Mouse (Mus musculus): ENCODE measurements around the gene Dnajc17. TPM values are rescaled to one million over a fixed set of nuclear protein-coding genes. Genes with fewer than 3 reads are reported as not detected.
A peak's percentile ranks its signal among the peaks of the same experiment; 100 is the strongest.

Gene Dnajc17
- polyA plus RNA-seq, 1 experiment from 2014 or later = 28.2 TPM

GRCm38 (mm10) chr2:119167866-119168256 lies 40.7 kb downstream of the Dnajc17 start:
- Histone ChIP-seq H3K4me1 (peaks cover 32% of the 10 kb centered on the region), H3K27ac (0 out of 2 replicates have a peak overlapping the region, but pooled peaks have one; percentile 3), H3K36me3 (replicated peaks) (peaks cover 6% of the 10 kb centered on the region), H3K4me3 (peak overlapping the region; percentile 70), H3K27me3 (ENCODE audit: poor library complexity, severe bottlenecking) (peaks cover 57% of the 10 kb centered on the region), H3K9me3 (no peaks in the 10 kb centered on the region)
- WGBS = 2% methylated on average over 26 of the region's 26 CpGs
- DNase-seq (ENCODE audit: extremely low spot score, low spot score) = no peak

GRCm38 (mm10) chr2:119166901-119167865 lies 41.4 kb downstream of the Dnajc17 start, which contains the start of gene Gchfr:
TSS of gene Gchfr (plus strand) at chr2:119167773.
- peak within 1 kb of the TSS; percentile 70 for H3K4me3 ChIP-seq
- DNase-seq (ENCODE audit: extremely low spot score, low spot score) = peak; percentile 72
- peaks cover 57% of the 10 kb centered on the region for H3K27me3 ChIP-seq (ENCODE audit: poor library complexity, severe bottlenecking)
- H3K27ac ChIP-seq = 0 out of 2 replicates have a peak within 1 kb of the TSS, but pooled peaks have one; percentile 3
- peaks cover 3% of the 10 kb centered on the region for H3K36me3 ChIP-seq (replicated peaks)
- no peaks in the 10 kb centered on the region for H3K9me3 ChIP-seq
- under 1% methylated on average over 60 of the region's 60 CpGs for WGBS
- H3K4me1 ChIP-seq = peaks cover 26% of the 10 kb centered on the region

- H3K27me3 ChIP-seq (ENCODE audit: poor library complexity, severe bottlenecking) = peaks cover 57% of the 10 kb centered on the region
Observed at GRCm38 (mm10) chr2:119165401-119165800, 43.2 kb downstream of the Dnajc17 start.

GRCm38 (mm10) chr2:119163999-119164398 lies 44.6 kb downstream of the Dnajc17 start:
- 90% methylated on average over 4 of the region's 4 CpGs for WGBS
- Histone ChIP-seq H3K4me1 (peaks cover 27% of the 10 kb centered on the region), H3K9me3 (no peaks in the 10 kb centered on the region), H3K27me3 (ENCODE audit: poor library complexity, severe bottlenecking) (peaks cover 49% of the 10 kb centered on the region), H3K36me3 (replicated peaks) (no peaks in the 10 kb centered on the region), H3K4me3 (no peak overlapping the region), H3K27ac (no peak overlapping the region)
- DNase-seq (ENCODE audit: extremely low spot score, low spot score) = no peak

More at GRCm38 (mm10) chr2:119165401-119165800, 43.2 kb downstream of the Dnajc17 start:
- no peak for DNase-seq (ENCODE audit: extremely low spot score, low spot score)
- Histone ChIP-seq H3K27ac (no peak overlapping the region), H3K4me1 (peaks cover 27% of the 10 kb centered on the region), H3K9me3 (no peaks in the 10 kb centered on the region), H3K4me3 (no peak overlapping the region), H3K36me3 (replicated peaks) (no peaks in the 10 kb centered on the region)

GRCm38 (mm10) chr2:119163135-119163534 lies 45.5 kb downstream of the Dnajc17 start:
- H3K9me3 ChIP-seq = no peaks in the 10 kb centered on the region
- no peak for DNase-seq (ENCODE audit: extremely low spot score, low spot score)
- WGBS = 73% methylated on average over 3 of the region's 3 CpGs
- peaks cover 26% of the 10 kb centered on the region for H3K4me1 ChIP-seq
- H3K27ac ChIP-seq = no peak overlapping the region
- H3K36me3 ChIP-seq (replicated peaks) = no peaks in the 10 kb centered on the region
- H3K4me3 ChIP-seq = no peak overlapping the region
- H3K27me3 ChIP-seq (ENCODE audit: poor library complexity, severe bottlenecking) = peaks cover 41% of the 10 kb centered on the region

DNA sequence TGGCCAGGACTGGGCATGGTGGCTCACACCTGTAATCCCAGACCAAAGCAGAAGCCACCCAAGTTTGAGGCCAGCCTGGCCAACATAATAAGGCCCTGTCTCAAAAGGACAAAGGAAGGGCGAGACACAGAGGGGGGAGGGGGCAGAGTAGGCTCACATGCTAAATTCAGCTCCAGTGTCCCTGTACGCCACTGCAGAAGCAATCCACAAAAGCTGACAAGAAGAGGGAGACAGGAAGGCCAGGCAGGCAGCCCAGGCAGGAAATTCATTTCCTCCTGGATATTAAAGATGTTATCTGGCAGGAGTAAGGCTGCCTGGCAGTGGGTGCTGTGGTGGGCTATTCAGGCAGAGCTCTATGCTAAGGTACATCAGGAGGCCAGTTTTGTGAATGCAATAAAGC lies 47.3 kb downstream of the Dnajc17 start:
- WGBS = 38% methylated on average over 2 of the region's 2 CpGs
- Histone ChIP-seq H3K4me1 (peaks cover 18% of the 10 kb centered on the region), H3K4me3 (no peak overlapping the region), H3K27ac (peak overlapping the region; percentile 48; the same call in 1 of the 2 replicates), H3K9me3 (no peaks in the 10 kb centered on the region), H3K27me3 (ENCODE audit: poor library complexity, severe bottlenecking) (peaks cover 22% of the 10 kb centered on the region), H3K36me3 (replicated peaks) (no peaks in the 10 kb centered on the region)
- DNase-seq (ENCODE audit: extremely low spot score, low spot score) = no peak

GRCm38 (mm10) chr2:119157836-119158235 lies 50.8 kb downstream of the Dnajc17 start:
- peak overlapping the region; percentile 91; the same call in 1 of the 2 replicates for H3K4me3 ChIP-seq
- H3K4me1 ChIP-seq = peaks cover 31% of the 10 kb centered on the region
- no peak overlapping the region for H3K27ac ChIP-seq
- no peak for DNase-seq (ENCODE audit: extremely low spot score, low spot score)
- H3K36me3 ChIP-seq (replicated peaks) = peaks cover 18% of the 10 kb centered on the region
- H3K27me3 ChIP-seq (ENCODE audit: poor library complexity, severe bottlenecking) = no peaks in the 10 kb centered on the region
- H3K9me3 ChIP-seq = no peaks in the 10 kb centered on the region

DNA sequence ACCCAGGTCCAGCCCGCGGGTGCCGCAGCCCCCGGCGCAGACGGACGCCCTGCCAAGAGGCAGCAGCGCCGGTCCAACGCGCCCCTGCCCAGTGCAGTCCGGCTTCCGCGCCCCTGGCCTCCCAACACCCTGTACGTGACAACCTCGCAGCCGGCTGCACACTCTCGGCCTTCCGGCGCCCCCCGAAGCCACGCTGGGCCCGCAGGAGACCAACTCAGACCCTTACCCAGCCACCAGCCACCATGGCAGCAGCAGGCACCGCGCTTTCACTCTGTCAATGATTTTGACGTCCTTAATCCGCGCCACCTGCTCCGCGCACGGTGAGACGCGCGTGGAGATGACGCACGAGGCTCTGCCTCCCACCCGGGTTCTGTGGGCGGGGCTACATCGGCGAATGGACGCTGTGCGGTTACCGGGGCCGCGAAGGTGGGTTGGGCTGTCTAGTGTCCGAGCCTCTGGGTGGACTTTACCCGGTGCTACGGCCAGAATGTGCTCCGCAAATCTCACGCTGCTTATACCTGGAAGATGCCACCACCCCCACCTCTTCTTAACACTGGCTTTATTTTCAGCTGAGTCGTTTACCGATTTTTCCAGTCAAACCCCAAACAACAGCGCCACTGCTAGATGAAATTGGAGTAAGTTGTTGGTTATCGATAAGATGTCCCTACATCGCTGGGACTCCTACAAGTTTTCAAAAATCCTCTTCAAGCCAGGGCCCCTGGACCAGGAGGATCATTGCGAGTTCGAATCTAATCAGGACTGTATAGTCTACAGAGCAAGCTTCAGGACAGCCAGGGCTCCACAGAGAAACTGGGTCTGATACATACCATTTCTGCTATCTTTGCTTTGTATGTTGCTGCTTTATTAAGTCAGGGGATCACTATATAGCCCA lies 51.7 kb downstream of the Dnajc17 start, which contains the start of gene Rmdn3:
Rmdn3 (minus strand) TSS at position 354 of the 892 bp plus-strand sequence.
- H3K4me3 ChIP-seq = peak within 1 kb of the TSS; percentile 91
- peak; percentile 91 for DNase-seq (ENCODE audit: extremely low spot score, low spot score)
- H3K27ac ChIP-seq = peak within 1 kb of the TSS; percentile 90
- no peaks in the 10 kb centered on the region for H3K9me3 ChIP-seq
- peaks cover 31% of the 10 kb centered on the region for H3K4me1 ChIP-seq
- WGBS = under 1% methylated on average over 56 of the region's 57 CpGs
- no peaks in the 10 kb centered on the region for H3K27me3 ChIP-seq (ENCODE audit: poor library complexity, severe bottlenecking)
- peaks cover 27% of the 10 kb centered on the region for H3K36me3 ChIP-seq (replicated peaks)

GRCm38 (mm10) chr2:119156081-119156680 lies 52.4 kb downstream of the Dnajc17 start:
- Histone ChIP-seq H3K36me3 (replicated peaks) (peaks cover 34% of the 10 kb centered on the region), H3K9me3 (no peaks in the 10 kb centered on the region), H3K27me3 (ENCODE audit: poor library complexity, severe bottlenecking) (no peaks in the 10 kb centered on the region), H3K4me1 (peaks cover 25% of the 10 kb centered on the region), H3K27ac (peak overlapping the region; percentile 90), H3K4me3 (peak overlapping the region; percentile 91)
- no peak for DNase-seq (ENCODE audit: extremely low spot score, low spot score)
- WGBS = 8% methylated on average over 34 of the region's 34 CpGs

DNA sequence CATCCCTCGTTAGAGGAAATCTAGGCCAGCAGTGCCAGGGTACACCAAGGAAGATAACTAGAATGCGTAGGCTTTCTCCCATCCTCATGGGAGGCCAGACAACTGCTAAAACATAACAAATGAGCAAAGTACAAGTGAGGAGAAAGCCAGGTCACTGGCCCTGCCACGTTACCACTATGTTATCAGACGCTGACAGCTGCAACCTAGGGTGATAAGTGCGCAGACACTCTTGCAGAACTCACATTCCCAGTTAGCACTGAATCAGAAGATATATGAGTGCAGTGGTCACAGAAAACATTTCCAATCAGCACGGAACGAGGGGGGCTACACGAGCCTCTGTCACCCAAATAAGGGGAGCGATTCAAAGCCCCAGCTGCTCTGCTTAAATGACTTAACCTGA lies 53.2 kb downstream of the Dnajc17 start:
- Histone ChIP-seq H3K4me3 (peak overlapping the region; percentile 91), H3K27me3 (ENCODE audit: poor library complexity, severe bottlenecking) (no peaks in the 10 kb centered on the region), H3K9me3 (no peaks in the 10 kb centered on the region), H3K27ac (no peak overlapping the region), H3K36me3 (replicated peaks) (peaks cover 42% of the 10 kb centered on the region), H3K4me1 (peaks cover 22% of the 10 kb centered on the region)
- no peak for DNase-seq (ENCODE audit: extremely low spot score, low spot score)
- WGBS = 90% methylated on average over 9 of the region's 9 CpGs

DNA sequence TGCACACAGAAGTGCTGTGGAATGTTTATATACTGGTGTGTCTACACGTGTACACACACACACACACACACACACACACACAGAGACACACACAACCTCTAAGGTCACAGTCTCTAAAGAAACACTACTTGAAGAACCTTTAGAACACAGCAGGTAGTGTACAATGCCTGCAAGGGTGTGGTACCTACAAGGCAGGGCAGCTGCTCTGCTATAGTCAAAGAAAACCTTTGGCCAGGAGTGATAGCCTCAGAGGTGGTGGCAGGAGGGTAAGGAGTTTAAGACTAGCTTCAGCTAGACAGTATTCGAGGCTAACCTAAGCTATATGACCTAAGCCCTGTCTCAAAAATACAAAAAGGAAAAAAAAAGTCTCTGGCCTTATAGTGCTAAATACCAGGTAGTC lies 53.9 kb downstream of the Dnajc17 start:
- Histone ChIP-seq H3K4me3 (no peak overlapping the region), H3K4me1 (peaks cover 22% of the 10 kb centered on the region), H3K36me3 (replicated peaks) (peaks cover 49% of the 10 kb centered on the region), H3K9me3 (no peaks in the 10 kb centered on the region), H3K27ac (no peak overlapping the region), H3K27me3 (ENCODE audit: poor library complexity, severe bottlenecking) (no peaks in the 10 kb centered on the region)
- no peak for DNase-seq (ENCODE audit: extremely low spot score, low spot score)
- 78% methylated on average over 2 of the region's 2 CpGs for WGBS

DNA sequence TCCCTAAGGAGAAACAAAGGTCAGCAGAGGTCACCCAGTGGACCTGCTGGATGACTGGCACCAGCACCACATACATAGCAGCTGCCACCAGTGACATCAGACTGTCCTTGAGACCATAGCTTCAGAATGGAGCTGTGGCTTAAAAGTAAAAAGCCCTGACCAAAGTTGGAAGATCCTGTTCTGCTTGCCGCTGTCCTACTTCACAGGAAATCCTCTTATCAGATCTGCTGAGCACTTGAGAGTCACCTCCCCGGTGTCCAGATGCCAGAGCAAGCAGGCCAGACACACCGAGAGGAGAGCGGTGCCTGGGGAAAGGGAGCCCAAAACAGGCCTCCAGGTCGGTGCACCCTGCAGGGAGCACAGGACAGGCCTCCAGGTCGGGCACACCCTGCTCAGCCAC lies 56.3 kb downstream of the Dnajc17 start:
- WGBS = 88% methylated on average over 6 of the region's 6 CpGs
- Histone ChIP-seq H3K27me3 (ENCODE audit: poor library complexity, severe bottlenecking) (no peaks in the 10 kb centered on the region), H3K4me1 (peaks cover 18% of the 10 kb centered on the region), H3K36me3 (replicated peaks) (peaks cover 74% of the 10 kb centered on the region), H3K4me3 (no peak overlapping the region), H3K27ac (no peak overlapping the region), H3K9me3 (no peaks in the 10 kb centered on the region)
- no peak for DNase-seq (ENCODE audit: extremely low spot score, low spot score)

Data from forebrain, embryonic 10.5 days (tissue).